Mouse (Mus musculus) testis, adult 2 months (tissue): ENCODE results near the gene Nr2e3.

Source experiments
- CTCF ChIP-seq: fragments of 200-500 bp; IDR thresholded peaks from 2 replicates; pipeline ENCODE4 v1.5.1; 2012; ENCODE audit warnings: low read depth, mild to moderate bottlenecking, inconsistent platforms, low read length, moderate library complexity; ENCODE audit not compliant: control insufficient read depth, insufficient read depth, insufficient replicate concordance
- POLR2A ChIP-seq: fragments of 200-500 bp; IDR thresholded peaks from 2 replicates; pipeline ENCODE4 v1.6.1; 2012; ENCODE audit warnings: low read depth, mild to moderate bottlenecking, inconsistent platforms, low read length, moderate library complexity; ENCODE audit not compliant: control insufficient read depth

GRCm38 (mm10) chr9:59948226-59948625 lies 12.2 kb downstream of the Nr2e3 start:
- TF ChIP-seq CTCF, result no peak
- TF ChIP-seq POLR2A, result no peak
